Mouse (Mus musculus): Measurements from ENCODE around the gene Endov.

DNA sequence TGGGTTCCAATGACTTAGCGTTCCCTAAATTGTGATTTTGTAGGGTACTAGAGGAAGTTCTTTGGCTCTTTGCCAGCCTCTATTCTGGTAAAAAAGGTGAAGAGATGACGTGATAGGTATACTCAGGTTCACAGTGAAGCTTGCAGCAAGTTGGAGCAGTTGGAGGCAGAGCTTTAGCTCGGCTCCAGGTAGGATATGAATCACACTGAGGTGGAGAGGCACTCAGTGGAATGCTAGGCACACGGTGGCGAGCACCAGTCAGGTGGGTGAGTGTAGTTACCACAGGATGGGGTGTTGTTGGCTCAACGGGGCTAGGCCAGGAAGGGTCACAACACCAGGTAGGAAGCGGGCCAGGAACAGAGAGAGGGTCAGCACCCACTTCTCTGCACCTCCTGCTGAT, 64.0 kb downstream of the Endov start:
- no peak for TF ChIP-seq POLR2A (IDR thresholded peaks at IDR 0.05; ENCODE audit: borderline replicate concordance, low read depth, low read length)
- no peak for TF ChIP-seq CTCF (IDR thresholded peaks at IDR 0.05; ENCODE audit: low read depth, low read length)
